Mouse (Mus musculus): Measurements from ENCODE around the gene Rbpj. TPM values are rescaled to one million over a fixed set of nuclear protein-coding genes. Genes with fewer than 3 reads are reported as not detected.

Rbpj gene
- polyA plus RNA-seq, 1 experiment from 2014 or later = 57.8 TPM

DNA sequence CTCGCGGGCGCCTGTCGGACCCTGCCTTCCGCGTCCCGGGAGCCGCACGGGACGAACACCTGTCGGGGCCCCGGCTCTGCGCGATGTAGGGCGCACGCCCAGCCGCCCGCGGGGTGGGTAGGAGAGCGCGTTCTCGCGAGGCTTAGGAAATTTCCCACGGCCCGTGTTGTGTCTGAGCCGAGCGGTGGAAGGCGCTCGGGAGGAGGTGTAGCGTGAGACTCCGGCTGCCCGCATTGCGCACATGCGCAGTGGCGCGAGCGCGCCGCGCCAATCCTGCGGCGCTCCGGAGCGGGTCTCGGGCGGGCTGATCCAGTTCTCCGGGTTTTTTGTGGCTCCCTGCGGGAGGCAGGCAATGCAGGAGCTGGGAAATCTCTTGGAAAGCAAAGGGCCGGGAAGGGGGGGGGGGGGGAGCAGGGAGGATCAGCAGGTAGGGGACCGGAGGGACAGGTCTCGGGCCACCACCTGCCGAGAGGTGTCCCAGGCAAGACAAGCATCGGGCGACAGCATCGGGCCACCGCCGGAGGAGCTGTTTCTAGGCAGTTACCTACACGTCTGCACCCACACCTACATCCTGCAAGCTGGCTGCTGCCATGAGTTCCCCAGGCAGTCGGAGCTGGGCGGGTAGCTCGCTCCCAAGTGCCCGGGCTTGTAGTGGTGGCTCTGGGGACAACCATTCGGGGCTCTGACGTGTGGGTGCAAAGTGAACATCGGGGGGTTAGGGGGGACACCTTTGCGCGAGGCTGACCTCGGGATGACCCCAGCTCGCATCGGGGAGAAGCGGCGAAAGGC, 123.4 kb downstream of the Rbpj start:
- Histone ChIP-seq H3K4me3 (peak overlapping the region; percentile 92), H3K27me3 (0 out of 2 replicates have a peak, but pooled peaks cover 7% of the 10 kb centered on the region), H3K9ac (peak overlapping the region; percentile 98), H3K36me3 (no peaks in the 10 kb centered on the region), H3K27ac (peak overlapping the region; percentile 95), H3K9me3 (no peaks in the 10 kb centered on the region), H3K4me2 (replicated peaks) (peak overlapping the region; percentile 91), H3K4me1 (peaks cover 19% of the 10 kb centered on the region)
- ATAC-seq (ENCODE audit: insufficient number of reproducible peaks, insufficient read depth, low FRiP score, low TSS enrichment) = peak; percentile 89
- under 1% methylated on average over 61 of the region's 72 CpGs for WGBS

DNA sequence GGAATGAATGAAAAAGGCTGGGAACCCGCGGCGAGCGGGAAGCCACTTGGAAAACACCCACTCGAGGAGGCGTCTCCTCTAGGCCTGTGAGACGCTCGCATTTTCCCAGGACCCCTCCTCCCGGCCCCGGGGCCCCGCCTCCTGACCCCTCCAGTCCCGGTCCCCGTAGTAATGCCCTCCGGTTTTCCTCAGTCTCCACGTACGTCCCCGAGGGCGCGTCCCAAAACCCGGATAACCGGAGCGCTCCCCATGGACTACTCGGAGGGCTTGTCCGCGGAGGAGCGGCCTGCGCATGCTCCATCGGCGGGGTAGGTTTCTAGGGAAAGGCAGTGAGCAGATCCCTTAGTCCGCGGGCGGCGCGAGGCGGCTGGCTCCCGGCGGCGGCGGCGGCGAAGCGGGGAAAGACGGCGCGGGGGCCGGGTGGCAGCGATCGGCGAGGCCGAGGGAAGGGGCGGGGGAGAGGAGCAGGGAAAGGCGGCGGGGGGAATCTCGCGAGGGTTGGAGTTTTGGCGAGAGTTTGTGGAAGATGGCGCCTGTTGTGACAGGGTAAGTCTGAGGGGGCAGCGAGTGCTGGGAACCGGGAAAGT, 124.3 kb downstream of the Rbpj start:
- Histone ChIP-seq H3K4me3 (peak overlapping the region; percentile 92), H3K36me3 (no peaks in the 10 kb centered on the region), H3K27ac (peak overlapping the region; percentile 95), H3K27me3 (0 out of 2 replicates have a peak, but pooled peaks cover 7% of the 10 kb centered on the region), H3K4me1 (peaks cover 19% of the 10 kb centered on the region), H3K9ac (peak overlapping the region; percentile 98), H3K4me2 (replicated peaks) (peak overlapping the region; percentile 91), H3K9me3 (no peaks in the 10 kb centered on the region)
- under 1% methylated on average over 59 of the region's 59 CpGs for WGBS
- ATAC-seq (ENCODE audit: insufficient number of reproducible peaks, insufficient read depth, low FRiP score, low TSS enrichment) = peak; percentile 87

DNA sequence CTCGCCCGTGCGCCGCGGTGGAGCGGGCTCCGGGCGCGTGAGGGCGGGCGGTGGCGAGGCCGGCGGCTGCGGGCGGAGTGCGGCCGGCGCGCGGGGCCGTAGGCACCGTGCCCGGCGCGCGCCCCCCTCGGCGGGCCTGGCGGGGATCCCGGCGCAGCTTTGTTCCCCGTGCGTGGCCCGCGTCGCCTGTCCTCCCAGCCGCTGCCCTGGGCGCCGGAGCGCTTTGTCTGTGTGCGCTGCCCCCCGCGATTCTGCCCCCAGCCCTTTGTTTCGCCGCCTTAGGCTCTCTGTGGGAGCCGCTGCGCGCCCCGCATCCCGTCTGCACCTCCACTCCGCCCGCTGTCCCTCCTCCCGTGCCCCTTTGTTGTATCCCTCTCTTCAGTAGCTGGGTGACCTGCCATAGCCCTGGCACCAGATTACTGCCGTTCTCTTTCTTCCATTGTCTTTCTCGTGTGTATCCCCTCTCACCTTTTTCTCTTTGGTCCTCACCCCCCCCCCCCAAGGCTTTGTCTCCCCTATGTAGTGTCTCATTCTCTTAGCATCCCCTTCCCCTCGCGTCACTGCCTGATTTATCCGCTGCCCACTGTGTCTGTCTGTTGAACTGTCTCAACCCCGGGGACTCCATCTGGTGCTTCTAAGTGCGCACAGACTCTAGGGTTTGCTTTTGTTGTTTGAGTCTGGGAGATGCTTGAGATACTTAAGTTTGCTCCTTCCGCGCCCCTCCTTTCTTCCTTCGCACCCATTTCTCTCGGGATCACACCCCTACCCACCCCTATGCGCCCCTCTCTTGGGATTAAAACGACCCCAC, 125.1 kb downstream of the Rbpj start:
- Histone ChIP-seq H3K27ac (peak overlapping the region; percentile 95), H3K27me3 (0 out of 2 replicates have a peak, but pooled peaks cover 7% of the 10 kb centered on the region), H3K9me3 (no peaks in the 10 kb centered on the region), H3K4me3 (peak overlapping the region; percentile 92), H3K4me2 (replicated peaks) (peak overlapping the region; percentile 75), H3K4me1 (peaks cover 19% of the 10 kb centered on the region), H3K36me3 (no peaks in the 10 kb centered on the region), H3K9ac (peak overlapping the region; percentile 98)
- no peak for ATAC-seq (ENCODE audit: insufficient number of reproducible peaks, insufficient read depth, low FRiP score, low TSS enrichment)
- WGBS = 1% methylated on average over 36 of the region's 67 CpGs

DNA sequence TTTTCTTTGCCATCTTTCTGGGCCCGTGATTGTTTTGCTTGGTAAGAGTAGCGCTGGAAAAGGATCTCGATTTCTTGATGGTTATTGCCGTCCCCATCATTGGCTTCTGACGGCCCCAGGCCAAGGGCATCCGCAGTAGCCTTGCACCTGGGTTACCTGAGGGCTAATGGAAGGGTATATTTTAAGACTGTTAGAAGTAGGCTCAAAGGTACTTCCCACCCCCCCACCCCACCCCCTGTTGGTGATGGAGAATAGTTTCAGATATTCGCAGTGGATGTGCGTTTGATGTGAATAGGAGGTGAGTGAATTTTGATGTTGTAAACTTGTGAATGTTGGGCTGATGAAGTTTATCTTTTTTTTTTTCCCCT, 125.7 kb downstream of the Rbpj start:
- no peaks in the 10 kb centered on the region for H3K9me3 ChIP-seq
- peak overlapping the region; percentile 75 for H3K4me2 ChIP-seq (replicated peaks)
- H3K9ac ChIP-seq = peak overlapping the region; percentile 98
- H3K27me3 ChIP-seq = 0 out of 2 replicates have a peak, but pooled peaks cover 7% of the 10 kb centered on the region
- under 1% methylated on average over 8 of the region's 8 CpGs for WGBS
- H3K4me1 ChIP-seq = peaks cover 19% of the 10 kb centered on the region
- H3K36me3 ChIP-seq = no peaks in the 10 kb centered on the region
- peak overlapping the region; percentile 92 for H3K4me3 ChIP-seq
- H3K27ac ChIP-seq = peak overlapping the region; percentile 95
- no peak for ATAC-seq (ENCODE audit: insufficient number of reproducible peaks, insufficient read depth, low FRiP score, low TSS enrichment)

DNA sequence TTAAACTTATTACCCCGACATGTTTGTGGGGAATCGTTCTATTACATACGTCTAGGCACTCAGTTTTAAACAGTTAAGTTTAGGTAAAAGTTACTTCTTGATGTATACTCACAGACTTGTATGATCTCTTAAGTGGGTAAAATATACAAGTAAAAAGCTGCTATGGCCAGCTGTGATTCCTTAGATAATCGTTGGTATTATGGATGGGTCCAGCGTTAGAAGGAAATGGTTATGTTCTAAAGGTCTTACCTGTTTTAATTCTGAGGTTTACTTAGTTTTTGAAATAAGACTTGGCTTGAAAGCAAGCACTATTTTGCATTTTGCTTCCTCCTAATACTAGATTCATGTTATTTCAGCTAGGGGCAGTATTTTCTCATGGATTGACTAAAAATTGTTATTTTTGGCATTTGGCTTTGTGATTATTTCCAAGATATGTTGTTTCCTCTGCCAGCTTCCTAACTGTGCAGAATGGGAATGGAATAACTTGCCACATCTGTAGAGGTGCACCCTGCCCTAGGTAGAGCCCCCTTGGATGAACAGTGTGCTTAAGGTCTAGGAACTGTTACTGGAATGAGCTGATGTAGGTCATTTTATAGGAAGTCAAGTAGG, 127.2 kb downstream of the Rbpj start:
- no peak for ATAC-seq (ENCODE audit: insufficient number of reproducible peaks, insufficient read depth, low FRiP score, low TSS enrichment)
- no peaks in the 10 kb centered on the region for H3K9me3 ChIP-seq
- no peaks in the 10 kb centered on the region for H3K36me3 ChIP-seq
- peaks cover 19% of the 10 kb centered on the region for H3K4me1 ChIP-seq
- H3K27me3 ChIP-seq = 0 out of 2 replicates have a peak, but pooled peaks cover 2% of the 10 kb centered on the region
- no peak overlapping the region for H3K27ac ChIP-seq
- H3K4me3 ChIP-seq = no peak overlapping the region
- H3K4me2 ChIP-seq (replicated peaks) = peak overlapping the region; percentile 75
- H3K9ac ChIP-seq = no peak overlapping the region
- WGBS = 79% methylated on average over 5 of the region's 5 CpGs

DNA sequence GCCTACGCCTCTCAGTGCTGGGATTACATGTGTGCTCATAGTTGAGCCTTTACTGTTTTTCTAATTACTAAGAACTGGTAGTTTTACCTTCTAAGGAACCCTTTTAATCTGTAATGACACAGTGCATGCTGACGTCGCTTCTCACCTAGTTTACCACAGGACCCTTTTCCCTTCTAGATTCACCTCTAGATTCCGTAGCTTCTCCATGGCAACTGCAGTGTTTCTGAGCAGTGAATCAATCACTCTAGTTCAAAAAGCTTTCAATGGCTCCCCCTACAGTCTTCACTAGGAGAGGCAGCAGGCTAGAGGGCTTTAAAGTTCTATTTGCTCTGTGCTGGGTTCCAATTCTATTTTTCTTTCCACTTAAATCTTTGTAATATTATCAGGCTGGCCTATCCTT, 128.3 kb downstream of the Rbpj start:
- WGBS = 29% methylated on average over 4 of the region's 4 CpGs
- no peaks in the 10 kb centered on the region for H3K36me3 ChIP-seq
- ATAC-seq (ENCODE audit: insufficient number of reproducible peaks, insufficient read depth, low FRiP score, low TSS enrichment) = no peak
- no peak overlapping the region; the same call in 1 of the 2 replicates for H3K4me2 ChIP-seq (replicated peaks)
- H3K27ac ChIP-seq = no peak overlapping the region
- H3K4me1 ChIP-seq = peaks cover 15% of the 10 kb centered on the region
- no peak overlapping the region for H3K4me3 ChIP-seq
- no peaks in the 10 kb centered on the region for H3K27me3 ChIP-seq
- no peaks in the 10 kb centered on the region for H3K9me3 ChIP-seq
- H3K9ac ChIP-seq = no peak overlapping the region

DNA sequence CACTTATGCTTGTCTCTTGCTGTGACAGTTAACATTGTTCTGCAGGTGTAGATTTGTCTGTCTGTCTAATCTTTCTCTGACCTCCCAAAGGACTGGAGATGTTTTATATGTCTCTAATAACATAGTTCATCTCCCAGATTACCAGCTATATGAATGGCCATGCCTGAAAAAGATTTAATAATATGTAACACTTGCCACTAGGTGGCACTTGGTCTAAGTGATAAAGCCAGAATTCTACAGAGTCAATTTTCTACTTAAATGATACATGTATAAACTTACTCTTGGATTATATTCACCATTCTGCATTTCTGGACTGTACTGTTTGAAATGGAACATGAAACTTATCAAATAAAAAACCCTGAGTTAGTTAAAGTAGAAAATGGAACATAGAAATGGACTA, 132.6 kb downstream of the Rbpj start:
- H3K36me3 ChIP-seq = no peaks in the 10 kb centered on the region
- H3K4me3 ChIP-seq = no peak overlapping the region
- H3K9ac ChIP-seq = no peak overlapping the region
- no peaks in the 10 kb centered on the region for H3K27me3 ChIP-seq
- no peaks in the 10 kb centered on the region for H3K9me3 ChIP-seq
- no peak for ATAC-seq (ENCODE audit: insufficient number of reproducible peaks, insufficient read depth, low FRiP score, low TSS enrichment)
- H3K4me2 ChIP-seq (replicated peaks) = no peak overlapping the region
- no peaks in the 10 kb centered on the region; the same call in 1 of the 2 replicates for H3K4me1 ChIP-seq
- H3K27ac ChIP-seq = no peak overlapping the region

DNA sequence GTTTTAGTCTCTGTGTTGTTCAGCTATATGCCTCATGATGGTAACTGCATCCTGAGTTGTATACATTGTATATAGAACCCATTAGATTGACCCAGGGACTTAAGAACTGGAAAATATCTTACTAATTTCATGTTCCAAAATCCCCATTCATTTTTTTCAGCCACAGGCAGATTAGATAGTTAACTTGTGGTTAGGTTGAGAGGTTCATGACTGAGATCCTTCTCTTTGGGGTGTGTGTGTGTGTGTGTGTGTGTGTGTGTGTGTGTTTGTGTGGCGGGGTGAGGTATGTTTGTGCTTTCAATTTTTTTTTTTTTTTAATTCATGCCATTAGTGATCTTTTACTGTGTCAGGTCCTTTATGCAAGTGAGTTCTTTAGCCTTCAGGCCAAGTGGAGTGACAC, 133.2 kb downstream of the Rbpj start:
- no CpG with 5 or more reads among the region's 1 CpGs for WGBS
- no peaks in the 10 kb centered on the region for H3K36me3 ChIP-seq
- ATAC-seq (ENCODE audit: insufficient number of reproducible peaks, insufficient read depth, low FRiP score, low TSS enrichment) = no peak
- H3K4me3 ChIP-seq = no peak overlapping the region
- H3K9ac ChIP-seq = no peak overlapping the region
- H3K9me3 ChIP-seq = no peaks in the 10 kb centered on the region
- no peaks in the 10 kb centered on the region; the same call in 1 of the 2 replicates for H3K4me1 ChIP-seq
- H3K27ac ChIP-seq = no peak overlapping the region
- H3K27me3 ChIP-seq = no peaks in the 10 kb centered on the region
- H3K4me2 ChIP-seq (replicated peaks) = no peak overlapping the region

DNA sequence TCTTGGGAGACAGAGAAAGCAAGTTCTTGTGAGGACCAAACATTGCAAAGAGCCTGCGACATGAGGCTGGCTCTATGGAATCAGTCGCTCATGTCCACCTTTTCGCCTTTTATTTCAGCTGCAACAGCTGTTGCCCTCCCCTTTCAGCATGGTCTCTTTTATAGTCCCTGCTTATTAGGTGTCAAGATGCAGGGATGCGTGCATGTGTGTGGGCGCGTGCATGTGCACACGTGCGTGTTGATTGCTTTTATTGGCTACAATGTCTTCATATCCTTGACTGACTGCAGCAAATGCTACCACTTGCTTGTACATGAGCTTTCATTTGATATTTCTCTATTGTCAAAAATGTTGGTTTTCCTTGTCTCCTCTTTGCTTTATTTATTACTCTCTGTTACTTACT, 136.2 kb downstream of the Rbpj start:
- no peaks in the 10 kb centered on the region for H3K4me1 ChIP-seq
- no peak overlapping the region for H3K27ac ChIP-seq
- no peak overlapping the region for H3K4me3 ChIP-seq
- H3K9ac ChIP-seq = no peak overlapping the region
- H3K27me3 ChIP-seq = no peaks in the 10 kb centered on the region
- H3K9me3 ChIP-seq = no peaks in the 10 kb centered on the region
- H3K4me2 ChIP-seq (replicated peaks) = no peak overlapping the region
- WGBS = 93% methylated on average over 8 of the region's 8 CpGs
- no peaks in the 10 kb centered on the region for H3K36me3 ChIP-seq
- no peak for ATAC-seq (ENCODE audit: insufficient number of reproducible peaks, insufficient read depth, low FRiP score, low TSS enrichment)

DNA sequence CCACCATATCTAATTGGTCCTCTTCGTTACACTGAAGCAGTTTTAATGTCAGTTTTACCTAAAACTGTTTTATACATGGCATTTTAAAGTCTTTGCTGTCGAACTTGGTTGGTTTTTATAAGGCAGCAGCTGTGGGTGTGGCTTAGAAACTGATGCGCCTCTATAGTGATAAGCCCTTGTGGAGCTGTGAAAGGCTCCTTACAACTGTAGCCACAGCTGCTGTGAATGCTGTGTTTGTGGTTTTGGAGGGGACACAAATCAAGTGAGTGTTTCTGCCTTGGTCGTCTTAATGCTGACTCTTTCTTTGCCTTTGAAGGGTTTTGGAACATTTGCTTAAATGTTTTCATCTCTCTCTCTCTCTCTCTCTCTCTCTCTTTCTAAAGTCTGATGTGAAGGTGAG, 139.5 kb downstream of the Rbpj start:
- Histone ChIP-seq H3K9me3 (no peaks in the 10 kb centered on the region), H3K36me3 (no peaks in the 10 kb centered on the region), H3K4me1 (no peaks in the 10 kb centered on the region), H3K9ac (no peak overlapping the region), H3K27ac (no peak overlapping the region), H3K4me3 (no peak overlapping the region), H3K4me2 (replicated peaks) (no peak overlapping the region), H3K27me3 (no peaks in the 10 kb centered on the region)
- ATAC-seq (ENCODE audit: insufficient number of reproducible peaks, insufficient read depth, low FRiP score, low TSS enrichment) = no peak
- WGBS = 83% methylated on average over 4 of the region's 4 CpGs

DNA sequence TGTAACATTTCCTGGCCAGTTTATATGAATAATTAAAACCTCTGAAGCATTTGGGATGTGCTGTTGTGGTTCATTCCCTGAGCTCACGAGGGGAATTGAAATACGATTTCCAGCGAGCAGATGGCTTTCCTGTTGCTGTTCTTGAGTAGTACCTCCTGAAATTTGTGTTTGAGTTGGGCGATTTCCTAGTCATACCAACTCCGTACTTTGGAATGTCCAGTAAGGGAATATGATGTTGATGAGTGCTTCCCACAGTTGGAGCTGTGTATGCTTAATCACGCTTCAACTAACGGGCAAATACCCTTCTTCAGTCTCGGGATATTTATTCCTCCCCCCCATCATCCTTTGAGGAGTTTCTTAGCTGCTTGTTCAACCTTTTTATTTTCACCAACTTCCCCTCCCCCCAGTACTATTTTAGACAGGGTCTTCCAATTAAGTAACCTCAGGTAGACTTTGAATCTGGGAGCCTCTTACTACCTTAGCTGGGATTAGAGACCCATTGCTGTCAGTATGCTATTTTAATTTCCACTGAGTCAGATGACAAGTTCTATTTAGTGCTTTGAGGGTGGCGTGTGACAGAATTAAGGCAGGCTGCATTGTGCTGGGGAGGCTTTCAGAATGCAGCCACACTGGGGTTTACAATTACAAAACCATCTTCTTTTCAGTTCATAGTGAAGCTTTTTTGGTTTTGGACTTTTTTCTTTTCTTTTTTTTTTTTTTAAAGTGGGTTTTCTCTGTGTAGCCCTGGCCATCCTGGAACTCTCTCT, 141.5 kb downstream of the Rbpj start:
- no peaks in the 10 kb centered on the region for H3K4me1 ChIP-seq
- H3K9me3 ChIP-seq = no peaks in the 10 kb centered on the region
- H3K27ac ChIP-seq = no peak overlapping the region
- no peaks in the 10 kb centered on the region for H3K27me3 ChIP-seq
- H3K4me3 ChIP-seq = no peak overlapping the region
- H3K9ac ChIP-seq = no peak overlapping the region
- no peak for ATAC-seq (ENCODE audit: insufficient number of reproducible peaks, insufficient read depth, low FRiP score, low TSS enrichment)
- no peaks in the 10 kb centered on the region for H3K36me3 ChIP-seq
- WGBS = 78% methylated on average over 9 of the region's 9 CpGs
- H3K4me2 ChIP-seq (replicated peaks) = no peak overlapping the region
